Comparison of ENCODE assay signal across 22 mouse cellular contexts in the genomic region with DNA sequence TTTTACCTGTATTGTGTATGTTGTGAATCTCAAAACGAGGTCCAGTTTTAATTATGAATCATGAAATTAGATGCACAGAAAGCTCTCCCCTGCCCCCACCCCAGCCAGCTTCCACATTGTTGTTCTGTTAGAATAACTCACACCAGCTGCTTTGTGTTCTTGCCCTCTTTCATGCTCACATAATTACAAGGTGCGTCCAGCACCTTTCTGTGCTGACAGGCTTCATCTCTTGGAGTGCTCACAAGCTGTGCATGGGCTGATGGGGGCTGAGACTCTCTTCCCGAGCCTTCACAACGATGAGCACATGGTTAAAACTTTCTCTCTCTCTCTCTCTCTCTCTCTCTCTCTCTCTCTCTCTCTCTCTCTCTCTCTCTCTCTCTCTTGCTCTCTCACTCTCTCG.
DNase-seq lines count a peak whose midpoint lies in the region; ATAC-seq and TF ChIP-seq lines count a peak whose summit lies in the region.
"Had no signal": no experiment of that assay in that cellular context is flagged by ENCODE, and none has a peak within 500 bp of the region (broad histone marks: within the 10 kb centered on the region; RNA-seq: fewer than 3 reads in every experiment).

No protein-coding gene starts in this region.

- intact Hi-C loops in gastrocnemius, postnatal 14 days (cut with DNase I; ENCODE audit: low total_unique reads) = no loop called here

- TF ChIP-seq POLR2A in brain, embryonic 14.5 days (IDR thresholded peaks at IDR 0.05; ENCODE audit: borderline replicate concordance, extremely low read depth, insufficient read depth, insufficient read length, poor library complexity, severe bottlenecking) = no peak

- peak overlapping the region; percentile 63 for H3K27ac ChIP-seq in forebrain, embryonic 12.5 days
- no peak overlapping the region for H3K27ac ChIP-seq in forebrain, embryonic 11.5 days (ENCODE audit: low read depth, low read length)
- H3K27ac ChIP-seq in forebrain, postnatal 0 days (ENCODE audit: low read depth, low read length) = no peak overlapping the region
- H3K27ac ChIP-seq in midbrain, embryonic 15.5 days = peak overlapping the region; percentile 44; the same call in 1 of the 2 replicates
- H3K27ac ChIP-seq: embryonic facial prominence, embryonic 12.5 days; heart, adult 2 months had no signal

- H3K4me3 ChIP-seq in forebrain, embryonic 12.5 days (replicated peaks) = no peak overlapping the region
- no peak overlapping the region for H3K4me3 ChIP-seq in forebrain, embryonic 11.5 days (ENCODE audit: low read depth, low read length)
- no peak overlapping the region for H3K4me3 ChIP-seq in forebrain, postnatal 0 days (ENCODE audit: low read depth, low read length)
- no peak overlapping the region for H3K4me3 ChIP-seq in midbrain, embryonic 15.5 days
- H3K4me3 ChIP-seq: embryonic facial prominence, embryonic 12.5 days; heart, adult 2 months; heart, embryonic 12.5 days had no signal

- no peak overlapping the region for H3K4me2 ChIP-seq in forebrain, embryonic 12.5 days
- H3K4me2 ChIP-seq in forebrain, embryonic 11.5 days (ENCODE audit: low read depth, low read length, severe bottlenecking) = no peak overlapping the region
- H3K4me2 ChIP-seq in forebrain, postnatal 0 days (ENCODE audit: low read depth) = no peak overlapping the region
- no peak overlapping the region for H3K4me2 ChIP-seq in midbrain, embryonic 15.5 days
- H3K4me2 ChIP-seq: embryonic facial prominence, embryonic 12.5 days; heart, embryonic 12.5 days had no signal

- peak; percentile 25; the same call in 1 of the 2 replicates for ATAC-seq in forebrain, embryonic 12.5 days (ENCODE audit: low FRiP score)
- ATAC-seq in forebrain, embryonic 11.5 days (replicated peaks; ENCODE audit: low FRiP score) = no peak
- peak; percentile 50; the same call in 1 of the 2 replicates for ATAC-seq in forebrain, postnatal 0 days
- ATAC-seq in midbrain, embryonic 15.5 days (replicated peaks) = no peak
- ATAC-seq: CD4-positive, CD25-positive, alpha-beta regulatory T cell, adult 4 months; hindbrain, embryonic 16.5 days; inflammation-experienced regulatory T-cells, adult 6 months had no signal

- no peak for DNase-seq in forebrain, embryonic 11.5 days (ENCODE audit: low spot score)
- peak; percentile 53 for DNase-seq in brain, embryonic 14.5 days (ENCODE audit: low read depth)
- no peak for DNase-seq in forebrain, postnatal 0 days
- DNase-seq in lung, postnatal 4 days = no peak
- no peak for DNase-seq in gastrocnemius, postnatal 14 days
- DNase-seq: adrenal gland, adult 8-10 months; adrenal gland, postnatal 36 days; B cell, adult 2 months; cerebellum, adult 11 months; cerebellum, adult 8-10 months; cerebellum, postnatal 14 days; gastrocnemius, postnatal 10 days; heart, adult 2 months; heart, postnatal 36 days had no signal

- no peak overlapping the region for H3K9ac ChIP-seq in forebrain, embryonic 12.5 days
- no peak overlapping the region for H3K9ac ChIP-seq in forebrain, embryonic 11.5 days (ENCODE audit: low read length)
- H3K9ac ChIP-seq in forebrain, postnatal 0 days = no peak overlapping the region
- no peak overlapping the region for H3K9ac ChIP-seq in midbrain, embryonic 15.5 days
- H3K9ac ChIP-seq: embryonic facial prominence, embryonic 12.5 days; heart, embryonic 12.5 days had no signal

- H3K9me3 ChIP-seq in forebrain, embryonic 12.5 days = no peaks in the 10 kb centered on the region
- no peaks in the 10 kb centered on the region for H3K9me3 ChIP-seq in forebrain, embryonic 11.5 days (ENCODE audit: control insufficient read depth, low read length)
- H3K9me3 ChIP-seq in forebrain, postnatal 0 days (ENCODE audit: low read length) = no peaks in the 10 kb centered on the region
- no peaks in the 10 kb centered on the region for H3K9me3 ChIP-seq in midbrain, embryonic 15.5 days
- H3K9me3 ChIP-seq: embryonic facial prominence, embryonic 12.5 days; heart, embryonic 12.5 days had no signal

- no peak for TF ChIP-seq CTCF in brain, embryonic 14.5 days (IDR thresholded peaks at IDR 0.05; ENCODE audit: borderline replicate concordance, extremely low read depth, insufficient read depth, insufficient read length)
- no peak for TF ChIP-seq CTCF in forebrain, postnatal 0 days (IDR thresholded peaks at IDR 0.05; ENCODE audit: low read depth)

- H3K4me1 ChIP-seq in forebrain, embryonic 12.5 days = peaks cover 38% of the 10 kb centered on the region
- H3K4me1 ChIP-seq in forebrain, embryonic 11.5 days (replicated peaks; ENCODE audit: control insufficient read depth, insufficient read depth, low read length) = peaks cover 2% of the 10 kb centered on the region; the same call in 1 of the 2 replicates
- H3K4me1 ChIP-seq in forebrain, postnatal 0 days (ENCODE audit: insufficient read depth) = no peaks in the 10 kb centered on the region
- peaks cover 6% of the 10 kb centered on the region for H3K4me1 ChIP-seq in midbrain, embryonic 15.5 days
- H3K4me1 ChIP-seq: embryonic facial prominence, embryonic 12.5 days had no signal

- H3K27me3 ChIP-seq in forebrain, embryonic 12.5 days = peaks cover 4% of the 10 kb centered on the region; the same call in 1 of the 2 replicates
- H3K27me3 ChIP-seq in forebrain, embryonic 11.5 days (ENCODE audit: control insufficient read depth, insufficient read depth, low read length) = no peaks in the 10 kb centered on the region
- H3K27me3 ChIP-seq in forebrain, postnatal 0 days (ENCODE audit: insufficient read depth, low read length) = no peaks in the 10 kb centered on the region; the same call in 1 of the 2 replicates
- H3K27me3 ChIP-seq in midbrain, embryonic 15.5 days (replicated peaks) = no peaks in the 10 kb centered on the region
- H3K27me3 ChIP-seq: embryonic facial prominence, embryonic 12.5 days had no signal

- 50% methylated on average over 5 of the region's 5 CpGs for WGBS in forebrain, embryonic 12.5 days
- 53% methylated on average over 4 of the region's 5 CpGs for WGBS in forebrain, embryonic 11.5 days
- 35% methylated on average over 5 of the region's 5 CpGs for WGBS in forebrain, postnatal 0 days
- WGBS in midbrain, embryonic 15.5 days = 50% methylated on average over 5 of the region's 5 CpGs

- peaks cover 75% of the 10 kb centered on the region for H3K36me3 ChIP-seq in forebrain, embryonic 12.5 days (replicated peaks)
- H3K36me3 ChIP-seq in forebrain, embryonic 11.5 days (ENCODE audit: control insufficient read depth, insufficient read depth, low read length) = peaks cover 9% of the 10 kb centered on the region; the same call in 1 of the 2 replicates
- peaks cover 28% of the 10 kb centered on the region for H3K36me3 ChIP-seq in forebrain, postnatal 0 days (ENCODE audit: insufficient read depth)
- peaks cover 37% of the 10 kb centered on the region; the same call in 1 of the 2 replicates for H3K36me3 ChIP-seq in midbrain, embryonic 15.5 days (replicated peaks)
- H3K36me3 ChIP-seq: embryonic facial prominence, embryonic 12.5 days; G1E; heart, embryonic 12.5 days had no signal

Comparison
In these comparisons a context has a peak if more than half of its experiments do, and no peak if none do; other contexts are left out.
1. ATAC-seq: peak in forebrain, embryonic 12.5 days (single experiment) and forebrain, postnatal 0 days (single experiment); none in forebrain, embryonic 11.5 days (single experiment) and midbrain, embryonic 15.5 days (single experiment).
2. H3K27ac ChIP-seq: peak in forebrain, embryonic 12.5 days (single experiment) and midbrain, embryonic 15.5 days (single experiment); none in forebrain, embryonic 11.5 days (single experiment) and forebrain, postnatal 0 days (single experiment).